Mouse (Mus musculus) common myeloid progenitor, adult 5-6 weeks (primary cell): ENCODE results near the gene Slit3. TPM values are rescaled to one million over a fixed set of nuclear protein-coding genes. Genes with fewer than 3 reads are reported as not detected.

Source experiments
- ATAC-seq: replicated peaks from 2 replicates; pipeline ENCODE4 v1.8.0; 2016; ENCODE audit warnings: low read depth, mild to moderate bottlenecking, moderate TSS enrichment, inconsistent platforms; ENCODE audit not compliant: poor library complexity, severe bottlenecking
- total RNA-seq: library from RNA; stranded (forward); fragments of 200-1000, 187-1606 nt; gene quantifications from 2 replicates; pipeline ENCODE4 v1.2.3, GENCODE M21; 2017

Gene Slit3
- total RNA-seq, 1 experiment from 2014 or later = not detected

GRCm38 (mm10) chr11:35378802-35379201 is 257.8 kb downstream of the Slit3 start:
- no peak for ATAC-seq

DNA sequence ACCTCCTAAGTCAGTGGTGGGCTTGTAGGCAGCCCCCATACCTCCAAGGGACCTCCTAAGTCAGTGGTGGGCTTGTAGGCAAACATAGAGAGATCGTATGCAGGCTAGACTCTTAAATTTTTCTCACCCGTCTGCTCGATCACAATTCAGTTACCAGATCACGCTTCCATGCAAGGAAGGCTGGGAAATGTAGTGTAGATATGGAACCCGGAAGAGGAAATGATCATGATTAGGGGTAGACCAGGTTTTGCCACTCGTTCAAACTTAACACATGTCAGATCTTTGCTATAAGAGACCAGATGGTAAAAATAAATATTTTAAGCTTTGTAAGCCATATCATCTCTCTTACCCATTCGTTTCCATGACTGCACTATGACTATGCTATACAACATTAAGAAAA is 258.4 kb downstream of the Slit3 start:
- ATAC-seq = no peak

DNA sequence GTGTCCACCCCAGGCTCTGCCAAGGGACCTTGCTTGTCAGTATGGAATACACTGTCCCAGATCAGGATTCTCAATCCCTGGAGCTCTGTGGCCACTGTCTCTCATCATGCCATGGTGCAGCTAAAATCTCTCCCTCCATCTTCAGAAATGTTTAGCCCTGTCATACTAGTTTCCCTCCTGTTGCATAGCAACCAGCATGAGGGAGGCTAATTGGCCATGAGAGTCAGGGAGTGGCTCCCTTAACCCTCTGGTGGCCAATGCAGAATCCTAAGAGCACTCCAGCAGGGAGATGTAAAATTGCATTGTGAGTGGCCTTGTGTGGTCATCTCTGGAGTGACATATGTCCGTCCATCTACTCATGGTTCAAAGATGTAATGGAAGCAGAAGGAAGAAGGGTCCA is 259.7 kb downstream of the Slit3 start:
- no peak for ATAC-seq

GRCm38 (mm10) chr11:35385444-35385843 is 264.4 kb downstream of the Slit3 start:
- ATAC-seq = no peak

- ATAC-seq = no peak
Measured at GRCm38 (mm10) chr11:35387826-35388225, 266.8 kb downstream of the Slit3 start.

DNA sequence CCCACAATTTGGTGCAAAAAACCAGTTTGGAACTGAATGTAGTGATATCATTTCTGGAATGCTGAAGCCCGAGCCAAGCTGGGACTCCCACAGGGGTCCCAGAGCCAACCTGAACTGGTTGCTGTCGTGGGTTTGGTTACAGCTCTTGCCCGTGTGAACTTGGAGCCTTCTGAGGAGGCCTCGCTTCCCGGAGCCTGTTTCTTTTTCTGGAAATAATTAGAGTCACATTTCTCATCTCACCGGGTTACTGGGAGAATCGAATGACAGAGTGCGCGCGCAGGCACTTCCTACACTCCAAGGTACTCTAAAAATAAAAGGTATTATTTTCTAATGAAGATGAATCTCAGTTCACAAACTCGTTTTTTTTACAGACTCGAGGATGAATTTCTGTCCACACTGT is 267.4 kb downstream of the Slit3 start:
- no peak for ATAC-seq

DNA sequence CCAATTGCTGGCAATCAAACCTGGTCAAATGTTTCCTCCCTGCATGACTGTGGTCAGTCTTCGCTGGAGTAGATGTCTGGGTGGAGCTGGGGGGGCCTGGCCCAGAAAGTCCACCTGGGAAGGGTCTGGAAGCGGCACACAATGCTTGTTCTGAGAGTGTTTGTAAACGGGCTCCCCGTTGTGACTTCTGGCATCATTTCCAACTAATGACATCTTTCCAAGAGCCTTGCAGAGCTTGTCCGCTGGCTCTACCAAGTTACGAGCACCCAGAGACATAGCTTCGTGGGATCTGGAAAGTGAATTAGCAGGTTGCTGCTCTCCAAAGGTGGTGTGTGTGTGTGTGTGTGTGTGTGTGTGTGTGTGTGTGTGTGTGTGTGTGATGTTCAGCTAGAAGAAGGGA is 268.3 kb downstream of the Slit3 start:
- ATAC-seq = no peak

GRCm38 (mm10) chr11:35389780-35390435 is 268.9 kb downstream of the Slit3 start:
- ATAC-seq = no peak

DNA sequence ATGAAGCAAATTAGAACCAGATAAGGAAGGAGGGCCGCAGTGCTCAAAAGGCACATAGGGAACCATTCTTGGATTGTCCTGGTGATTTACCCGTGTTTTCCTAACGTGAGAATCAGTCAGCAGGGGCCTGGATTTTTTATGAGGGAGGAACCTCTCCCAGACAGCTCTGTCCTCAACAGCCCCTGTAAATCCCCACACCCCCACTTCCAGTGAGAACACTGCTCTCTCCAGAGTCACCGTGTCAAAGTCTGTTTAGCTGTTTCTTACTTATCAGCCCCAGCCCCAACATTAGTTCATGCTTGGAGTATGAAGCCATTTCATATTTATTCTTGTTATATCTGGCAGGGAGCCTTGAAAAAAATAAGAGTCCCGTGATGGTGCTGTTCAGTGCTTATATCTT is 272.8 kb downstream of the Slit3 start:
- no peak for ATAC-seq

- ATAC-seq = no peak
Measured at GRCm38 (mm10) chr11:35395376-35395775, 274.4 kb downstream of the Slit3 start.

GRCm38 (mm10) chr11:35398353-35398752 is 277.3 kb downstream of the Slit3 start:
- no peak for ATAC-seq

DNA sequence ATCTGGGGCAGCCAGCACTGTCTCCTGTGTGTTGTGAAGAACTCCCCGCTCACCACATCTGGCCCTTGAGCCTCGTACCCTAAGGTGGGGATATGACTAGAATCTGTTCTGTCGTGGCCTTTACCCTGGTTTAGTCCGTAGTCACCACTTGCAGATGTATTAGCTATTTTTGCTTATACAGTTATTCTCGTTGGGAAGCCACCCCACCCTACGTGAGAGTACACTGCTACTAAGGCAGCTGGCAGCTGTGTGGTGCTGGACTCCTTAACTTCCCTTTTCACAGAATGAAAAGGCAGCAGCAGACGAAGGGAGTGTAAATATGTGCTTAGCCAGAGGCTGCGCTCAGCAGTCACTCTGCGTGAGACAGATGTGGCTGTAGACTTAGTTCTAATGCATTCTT is 282.5 kb downstream of the Slit3 start:
- no peak for ATAC-seq

GRCm38 (mm10) chr11:35406045-35406444 is 285.0 kb downstream of the Slit3 start:
- no peak for ATAC-seq

DNA sequence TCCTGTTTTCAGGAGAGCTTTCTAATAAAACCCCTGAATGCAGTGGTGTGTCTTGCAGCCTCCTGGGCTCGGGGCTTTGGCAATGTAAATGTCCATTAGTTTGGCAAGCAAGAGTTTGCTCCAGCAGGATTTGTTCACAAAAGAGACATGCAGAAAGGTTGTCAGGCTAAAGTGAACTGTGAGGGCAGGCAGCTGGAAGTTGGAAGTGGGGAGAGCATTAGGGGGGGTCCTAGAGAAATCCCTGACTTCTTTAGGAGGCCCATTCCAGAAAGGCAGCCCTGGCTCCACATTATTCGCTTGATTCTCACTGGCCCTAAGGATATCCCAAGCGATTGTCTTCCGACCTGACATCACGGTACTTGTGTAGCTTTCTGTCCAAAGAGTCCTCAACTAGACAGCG is 285.5 kb downstream of the Slit3 start:
- no peak for ATAC-seq

GRCm38 (mm10) chr11:35407341-35408154 is 286.5 kb downstream of the Slit3 start:
- ATAC-seq = 0 out of 2 replicates have a peak, but pooled peaks have one; percentile 54

DNA sequence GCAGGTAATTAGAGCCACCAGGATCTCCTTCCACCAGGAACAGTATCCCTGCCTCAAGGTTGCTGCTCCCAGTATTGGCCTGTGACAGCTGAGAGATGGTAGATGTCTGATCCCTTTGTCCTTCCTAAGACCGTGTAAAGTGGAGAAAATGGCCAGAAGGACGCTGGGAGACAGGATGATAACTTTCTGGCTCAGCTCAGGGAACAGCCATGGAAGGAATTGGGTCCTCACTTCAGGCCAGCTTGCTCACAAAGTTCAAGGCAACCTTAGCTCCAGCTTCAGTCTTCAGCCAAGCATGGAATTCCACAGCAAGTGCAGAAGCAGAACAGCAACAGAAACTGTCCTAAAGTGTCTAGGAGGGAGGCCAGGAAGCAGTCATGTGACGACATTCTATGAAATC is 289.4 kb downstream of the Slit3 start:
- no peak for ATAC-seq

DNA sequence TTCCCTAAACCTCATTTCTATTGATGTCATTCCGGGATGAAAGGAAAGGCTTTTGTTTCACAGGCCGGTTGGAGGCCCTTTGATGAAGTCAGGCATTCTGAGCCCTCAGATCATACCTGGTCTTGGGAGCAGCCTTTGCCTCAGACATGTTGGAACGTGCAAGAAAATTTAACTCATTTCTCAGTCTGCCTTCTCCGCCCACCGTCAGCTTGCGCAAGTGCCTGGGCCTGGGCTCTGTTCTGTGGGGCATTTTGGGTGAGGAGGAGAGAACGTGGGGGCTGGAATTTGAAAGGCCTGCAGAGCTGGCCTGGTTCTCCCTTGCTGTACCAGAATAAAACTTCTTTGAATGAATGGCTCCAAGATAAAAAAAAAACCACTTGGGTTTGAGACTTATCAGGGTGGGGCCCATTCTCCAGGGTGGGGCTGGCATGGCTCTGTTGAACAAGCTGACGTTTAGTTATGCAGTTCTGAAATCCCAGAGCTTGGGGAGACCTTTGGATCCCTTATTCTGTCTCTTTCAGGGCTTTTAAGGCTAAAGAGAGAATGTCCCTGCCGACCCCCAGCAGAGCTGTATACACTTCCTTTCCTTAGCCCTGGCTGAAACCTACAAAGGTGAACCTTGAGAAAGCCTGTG is 294.9 kb downstream of the Slit3 start:
- no peak for ATAC-seq

- ATAC-seq = no peak
Measured at GRCm38 (mm10) chr11:35416402-35417093, 295.5 kb downstream of the Slit3 start.

- ATAC-seq = no peak
Measured at GRCm38 (mm10) chr11:35417911-35418552, 297.0 kb downstream of the Slit3 start.

DNA sequence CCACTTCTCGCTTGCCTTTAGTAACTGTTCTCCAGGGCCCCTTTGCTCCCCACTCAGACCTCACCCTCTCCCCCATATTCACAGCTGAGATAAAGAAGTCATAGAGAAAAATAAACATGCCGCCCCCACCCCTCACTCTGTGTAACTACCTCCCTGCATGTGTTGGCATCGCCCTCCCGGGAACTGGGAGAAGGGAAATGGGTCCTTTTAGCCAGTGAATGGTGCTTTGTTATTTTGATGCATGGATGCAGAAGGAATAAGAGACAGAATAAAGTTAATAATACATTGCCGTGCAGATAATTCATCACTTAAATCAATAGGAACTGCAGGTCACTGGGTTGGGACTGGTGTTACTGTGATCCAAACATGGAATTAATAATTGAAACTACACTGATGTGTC is 298.0 kb downstream of the Slit3 start:
- ATAC-seq = no peak
